Mouse (Mus musculus) frontal cortex, postnatal 36 days (tissue): ENCODE results near the gene Ifnk.

Source experiments
- DNase-seq, 2 experiments: peaks; one replicate each; pipeline ENCODE4 v3.0.0; 2022; ENCODE audit warnings: low spot score in 2 of 2

The Ifnk gene

GRCm38 (mm10) chr4:35192725-35193124 lies 40.9 kb downstream of the Ifnk start:
- no peak for DNase-seq

DNA sequence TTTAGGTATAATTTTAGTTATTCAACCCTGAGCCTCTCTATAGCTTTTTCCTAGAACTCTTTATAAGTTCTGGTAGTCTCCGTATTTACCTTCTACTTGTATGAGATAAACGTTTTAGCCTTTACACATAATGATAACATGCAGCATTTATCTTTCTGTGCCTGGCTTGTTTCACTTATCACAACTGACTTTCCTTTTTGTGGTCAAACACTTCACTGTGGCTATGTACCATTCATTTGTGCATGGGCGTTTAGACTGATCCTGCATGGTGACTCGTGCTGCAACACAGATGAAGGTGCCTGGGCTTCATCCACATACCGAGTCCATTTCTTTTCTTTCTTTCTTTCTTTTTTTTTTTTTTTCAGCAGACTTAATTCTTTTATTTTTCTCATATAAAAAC lies 49.8 kb downstream of the Ifnk start:
- DNase-seq = no peak
